In the genomic region with DNA sequence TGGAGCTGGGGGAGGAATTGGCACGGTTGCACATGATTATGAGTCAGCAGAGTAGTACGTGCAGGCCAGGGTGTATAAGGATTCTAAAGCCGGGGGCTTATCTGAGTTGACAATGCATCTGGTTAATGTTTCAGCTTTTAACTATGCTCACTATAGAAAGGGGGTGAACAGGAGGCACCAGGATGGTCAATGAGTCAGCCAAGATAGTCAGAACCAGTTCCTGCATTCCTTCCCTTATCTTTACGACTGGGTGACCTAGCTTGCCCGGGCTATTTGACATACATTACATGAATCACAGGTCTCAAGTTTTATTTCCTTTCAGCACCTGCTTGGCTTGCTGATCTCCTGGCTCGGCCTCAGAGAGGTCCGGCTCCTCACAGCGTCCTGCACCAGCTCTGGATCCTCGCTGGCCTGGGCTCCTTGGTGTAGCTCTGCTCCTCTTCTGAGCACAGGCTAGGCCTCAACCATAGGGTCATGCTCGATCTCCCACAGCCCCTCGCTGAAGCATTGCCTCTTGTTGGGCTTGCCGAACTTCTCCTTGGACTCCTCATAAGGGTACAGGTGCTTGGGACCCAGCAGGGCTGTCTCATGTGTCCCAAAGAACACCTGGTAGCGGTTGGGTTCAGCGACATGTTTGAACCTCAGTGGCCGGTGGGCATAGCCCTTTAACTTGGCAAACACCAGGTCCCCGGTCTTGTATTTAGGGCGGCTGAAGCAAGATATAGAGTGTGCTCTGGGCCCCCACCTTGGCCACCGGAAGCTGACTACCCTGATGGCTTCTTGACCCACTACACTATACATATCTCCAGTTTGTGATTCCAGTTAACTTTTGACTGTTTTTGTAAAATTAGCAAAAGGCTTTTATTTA, we compare ENCODE assay signal across 14 mouse cellular contexts. TPM values are rescaled to one million over a fixed set of nuclear protein-coding genes. Genes with fewer than 3 reads are reported as not detected.
A peak's percentile ranks its signal among the peaks of the same experiment; 100 is the strongest.
DNase-seq lines count a peak whose midpoint lies in the region; ATAC-seq and TF ChIP-seq lines count a peak whose summit lies in the region.
"Had no signal": no experiment of that assay in that cellular context is flagged by ENCODE, and none has a peak within 500 bp of the region (broad histone marks: within the 10 kb centered on the region; RNA-seq: fewer than 3 reads in every experiment).

No protein-coding gene starts in this region.

- no peak overlapping the region for H3K27ac ChIP-seq in embryonic facial prominence, embryonic 11.5 days (replicated peaks; ENCODE audit: low read depth, low read length)
- H3K27ac ChIP-seq in embryonic facial prominence, embryonic 10.5 days (replicated peaks) = no peak overlapping the region
- no peak overlapping the region for H3K27ac ChIP-seq in lung, embryonic 14.5 days (ENCODE audit: low read depth)
- H3K27ac ChIP-seq in stomach, postnatal 0 days (replicated peaks) = peak overlapping the region; percentile 76

- intact Hi-C loops in left cerebral cortex, postnatal 14 days (cut with DNase I) = no loop called here

- no peak for TF ChIP-seq CTCF in lung, embryonic 14.5 days (IDR thresholded peaks at IDR 0.05; ENCODE audit: low read depth)
- no peak for TF ChIP-seq CTCF in stomach, postnatal 0 days (IDR thresholded peaks at IDR 0.05; ENCODE audit: low read depth)

- 88% methylated on average over 18 of the region's 18 CpGs for WGBS in embryonic facial prominence, embryonic 11.5 days
- WGBS in embryonic facial prominence, embryonic 10.5 days = 91% methylated on average over 18 of the region's 18 CpGs
- 78% methylated on average over 18 of the region's 18 CpGs for WGBS in lung, embryonic 14.5 days
- 47% methylated on average over 18 of the region's 18 CpGs for WGBS in large intestine, adult 2 months
- 66% methylated on average over 18 of the region's 18 CpGs for WGBS in stomach, postnatal 0 days

- no peak for DNase-seq in embryonic facial prominence, embryonic 11.5 days (ENCODE audit: low spot score)
- DNase-seq in embryonic facial prominence, embryonic 10.5 days (ENCODE audit: low spot score) = no peak
- no peak for DNase-seq in lung, embryonic 14.5 days
- no peak for DNase-seq in lung, postnatal 14 days
- DNase-seq in large intestine, adult 2 months (ENCODE audit: low read depth, low spot score) = peak; percentile 76
- peak; percentile 72 for DNase-seq in stomach, postnatal 0 days (ENCODE audit: low spot score)
- no peak for DNase-seq in layer of hippocampus, adult 9-10 months (ENCODE audit: low spot score)
- no peak for DNase-seq in left cerebral cortex, postnatal 14 days (ENCODE audit: low spot score in 2 of 2)
- DNase-seq: adrenal gland, postnatal 14 days; cerebellum, adult 9-10 months; thymus, postnatal 36 days had no signal

- H3K4me2 ChIP-seq in embryonic facial prominence, embryonic 11.5 days (ENCODE audit: low read depth, low read length) = no peak overlapping the region
- no peak overlapping the region for H3K4me2 ChIP-seq in lung, embryonic 14.5 days
- H3K4me2 ChIP-seq in stomach, postnatal 0 days (replicated peaks; ENCODE audit: low read depth) = no peak overlapping the region

- ATAC-seq in embryonic facial prominence, embryonic 11.5 days (replicated peaks; ENCODE audit: insufficient number of reproducible peaks, low FRiP score, low TSS enrichment, low read depth) = peak; percentile 70
- peak; percentile 52; the same call in 1 of the 2 replicates for ATAC-seq in lung, embryonic 14.5 days (ENCODE audit: insufficient read depth)
- peak; percentile 98 for ATAC-seq in stomach, postnatal 0 days (ENCODE audit: low FRiP score, low TSS enrichment)
- ATAC-seq: inflammation-experienced regulatory T-cells, adult 6 months had no signal

- H3K9ac ChIP-seq in embryonic facial prominence, embryonic 11.5 days (replicated peaks; ENCODE audit: low read length) = no peak overlapping the region
- H3K9ac ChIP-seq in lung, embryonic 14.5 days = no peak overlapping the region
- no peak overlapping the region for H3K9ac ChIP-seq in stomach, postnatal 0 days (ENCODE audit: low read length)

- H3K9me3 ChIP-seq in embryonic facial prominence, embryonic 11.5 days (replicated peaks; ENCODE audit: control insufficient read depth, low read length) = peaks cover 7% of the 10 kb centered on the region
- H3K9me3 ChIP-seq in embryonic facial prominence, embryonic 10.5 days = peaks cover 16% of the 10 kb centered on the region; the same call in 1 of the 2 replicates
- no peaks in the 10 kb centered on the region for H3K9me3 ChIP-seq in lung, embryonic 14.5 days (ENCODE audit: low read depth, low read length)
- no peaks in the 10 kb centered on the region for H3K9me3 ChIP-seq in stomach, postnatal 0 days (ENCODE audit: control insufficient read depth, low read length)

- no peak for TF ChIP-seq EP300 in stomach, postnatal 0 days (optimal IDR thresholded peaks at IDR 0.05)

- H3K36me3 ChIP-seq in embryonic facial prominence, embryonic 11.5 days (replicated peaks; ENCODE audit: control insufficient read depth, insufficient read depth, low read depth, low read length) = no peaks in the 10 kb centered on the region
- H3K36me3 ChIP-seq in embryonic facial prominence, embryonic 10.5 days (replicated peaks) = no peaks in the 10 kb centered on the region
- no peaks in the 10 kb centered on the region for H3K36me3 ChIP-seq in lung, embryonic 14.5 days (ENCODE audit: insufficient read depth)
- no peaks in the 10 kb centered on the region for H3K36me3 ChIP-seq in stomach, postnatal 0 days (ENCODE audit: control insufficient read depth, insufficient read depth, low read length)

- no peaks in the 10 kb centered on the region for H3K27me3 ChIP-seq in embryonic facial prominence, embryonic 11.5 days (ENCODE audit: control insufficient read depth, insufficient read depth, low read length)
- H3K27me3 ChIP-seq in embryonic facial prominence, embryonic 10.5 days (replicated peaks; ENCODE audit: low read depth, poor library complexity, severe bottlenecking) = no peaks in the 10 kb centered on the region
- H3K27me3 ChIP-seq in lung, embryonic 14.5 days (ENCODE audit: insufficient read depth, low read length) = no peaks in the 10 kb centered on the region
- no peaks in the 10 kb centered on the region for H3K27me3 ChIP-seq in stomach, postnatal 0 days (ENCODE audit: control insufficient read depth, insufficient read depth, low read length)

- no peaks in the 10 kb centered on the region for H3K4me1 ChIP-seq in embryonic facial prominence, embryonic 11.5 days (ENCODE audit: control insufficient read depth, insufficient read depth, low read length)
- no peaks in the 10 kb centered on the region for H3K4me1 ChIP-seq in embryonic facial prominence, embryonic 10.5 days
- H3K4me1 ChIP-seq in lung, embryonic 14.5 days (ENCODE audit: insufficient read depth) = no peaks in the 10 kb centered on the region
- no peaks in the 10 kb centered on the region for H3K4me1 ChIP-seq in stomach, postnatal 0 days (replicated peaks; ENCODE audit: control insufficient read depth, insufficient read depth)

- H3K4me3 ChIP-seq in embryonic facial prominence, embryonic 11.5 days (ENCODE audit: low read depth, low read length) = no peak overlapping the region
- no peak overlapping the region for H3K4me3 ChIP-seq in embryonic facial prominence, embryonic 10.5 days
- no peak overlapping the region for H3K4me3 ChIP-seq in lung, embryonic 14.5 days (ENCODE audit: low read depth, low read length)
- H3K4me3 ChIP-seq in stomach, postnatal 0 days (ENCODE audit: low read depth, low read length) = no peak overlapping the region
- H3K4me3 ChIP-seq: erythroblast, embryonic 14.5 days; myocyte had no signal

RNA-seq across cellular contexts. Expression of a gene that starts 21.0 kb away (rescaled TPM):
- not detected in 2 replicates for polyA plus RNA-seq in embryonic facial prominence, embryonic 11.5 days (2014; fragmentation: Nextera tagmentation; extraction: Ambion mirVana)
- polyA plus RNA-seq in embryonic facial prominence, embryonic 10.5 days (2016; fragmentation: Nextera tagmentation; extraction: Ambion mirVana) = not detected in 2 replicates
- polyA plus RNA-seq in lung, embryonic 14.5 days (2014; fragmentation: Nextera tagmentation; extraction: Ambion mirVana) = not detected in 2 replicates
- polyA plus RNA-seq in large intestine, adult 2 months (2012; rRNA removed) = not detected in 2 replicates
- polyA plus RNA-seq in stomach, postnatal 0 days (2015; fragmentation: Nextera tagmentation; extraction: Ambion mirVana) = not detected in 2 replicates
- total RNA-seq in left cerebral cortex, postnatal 14 days (2021) = under 1 TPM; 0.38 to 0.53 TPM
- total RNA-seq: adrenal gland, postnatal 14 days had no signal
- polyA plus RNA-seq: erythroblast, embryonic 14.5 days; inflammation-experienced regulatory T-cells, adult 6 months; myocyte had no signal

Comparison
In these comparisons a context has a peak if more than half of its experiments do, and no peak if none do; other contexts are left out.
1. DNase-seq: peak in large intestine, adult 2 months (single experiment) and stomach, postnatal 0 days (single experiment); none in embryonic facial prominence, embryonic 11.5 days (single experiment), embryonic facial prominence, embryonic 10.5 days (single experiment), lung, embryonic 14.5 days (single experiment), lung, postnatal 14 days (single experiment), layer of hippocampus, adult 9-10 months (single experiment) and left cerebral cortex, postnatal 14 days (0 of 2).
2. Peak in every context shown above with its lines, with median percentiles within 50 percentile points of each other: ATAC-seq.